Mouse (Mus musculus) stomach, postnatal 0 days (tissue): ENCODE results near the gene Rps12. TPM values are rescaled to one million over a fixed set of nuclear protein-coding genes. Genes with fewer than 3 reads are reported as not detected.

Experiments used
- ATAC-seq: fragments of 200-750 bp; cut with Nextera tagmentation; 2 replicates; pipeline ENCODE4 v1.8.0; 2017; ENCODE audit not compliant: low FRiP score, low TSS enrichment
- DNase-seq: peaks from one replicate; pipeline ENCODE4 v3.0.0-alpha.2; 2016; ENCODE audit warnings: low spot score
- H3K27ac ChIP-seq: fragments of 300-500 bp; sonication (generic); replicated peaks from 2 replicates; pipeline ENCODE4 v1.5.1; 2014; ENCODE audit warnings: mild to moderate bottlenecking, control low read depth
- H3K27me3 ChIP-seq: fragments of 300-500 bp; sonication (generic); 2 replicates; pipeline ENCODE4 v1.6.1; 2014; ENCODE audit warnings: low read length; ENCODE audit not compliant: control insufficient read depth, insufficient read depth
- H3K36me3 ChIP-seq: fragments of 300-500 bp; sonication (generic); 2 replicates; pipeline ENCODE4 v1.6.1; 2014; ENCODE audit warnings: low read length, mixed read lengths; ENCODE audit not compliant: control insufficient read depth, insufficient read depth
- H3K4me1 ChIP-seq: fragments of 300-500 bp; sonication (generic); replicated peaks from 2 replicates; pipeline ENCODE4 v1.6.1; 2014; ENCODE audit warnings: antibody characterized with exemption; ENCODE audit not compliant: control insufficient read depth, insufficient read depth
- H3K4me2 ChIP-seq: fragments of 300-500 bp; sonication (generic); replicated peaks from 2 replicates; pipeline ENCODE4 v1.6.1; 2014; ENCODE audit warnings: low read depth, mild to moderate bottlenecking, control low read depth, moderate library complexity
- H3K4me3 ChIP-seq: fragments of 300-500 bp; sonication (generic); 2 replicates; pipeline ENCODE4 v1.5.1; 2014; ENCODE audit warnings: low read depth, low read length, control low read depth
- H3K9ac ChIP-seq: fragments of 300-500 bp; sonication (generic); 2 replicates; pipeline ENCODE4 v1.6.1; 2014; ENCODE audit warnings: mild to moderate bottlenecking, low read length, control low read depth, mixed read lengths
- H3K9me3 ChIP-seq: fragments of 300-500 bp; sonication (generic); 2 replicates; pipeline ENCODE4 v1.6.1; 2016; ENCODE audit warnings: low read length; ENCODE audit not compliant: control insufficient read depth
- CTCF ChIP-seq: IDR thresholded peaks from 2 replicates; pipeline ENCODE4 v1.5.1; 2016; ENCODE audit warnings: antibody characterized with exemption, low read depth, mild to moderate bottlenecking, moderate library complexity
- EP300 ChIP-seq: optimal IDR thresholded peaks from 2 replicates; pipeline ENCODE3; 2016; ENCODE audit warnings: antibody characterized with exemption
- WGBS: fragments of 180-500 bp; shearing (Covaris S2); extraction: QIAGEN DNeasy Blood & Tissue Kit; methylation state at CpG from one replicate; pipeline ENCODE4 v1.1.7; 2014; 5-methylcytosine and 5-hydroxymethylcytosine counted together
- polyA plus RNA-seq: library from polyadenylated mRNA; unstranded; fragments of >200 nt; fragmentation: Nextera tagmentation; extraction: Ambion mirVana; gene quantifications from 2 replicates; pipeline ENCODE4 v1.2.1, GENCODE M21; 2015

Gene Rps12
- polyA plus RNA-seq, 1 experiment from 2014 or later, result 215 TPM

DNA sequence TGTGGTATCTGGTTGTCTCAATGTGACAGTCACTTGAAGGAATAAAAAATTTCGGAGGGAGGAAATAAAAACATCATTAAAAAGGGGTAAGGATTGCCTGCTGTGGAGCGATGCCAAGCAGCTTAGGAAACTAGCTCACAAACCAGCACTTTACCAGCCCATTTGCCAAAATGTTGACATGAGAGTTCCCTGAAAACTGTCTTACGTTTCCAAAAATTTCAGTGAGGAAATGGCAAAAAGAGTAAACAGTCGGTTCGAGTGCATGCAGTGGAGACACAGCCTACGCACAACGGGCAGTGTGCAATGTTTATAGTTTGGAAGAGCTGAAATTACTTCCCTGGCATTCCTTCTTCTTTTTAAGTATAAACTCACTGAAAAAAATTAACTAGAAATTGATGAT is 32.9 kb downstream of the Rps12 start:
- no peaks in the 10 kb centered on the region for H3K9me3 ChIP-seq
- ATAC-seq (no peak), DNase-seq (no peak)
- H3K9ac ChIP-seq, result no peak overlapping the region
- WGBS, result 41% methylated on average over 7 of the region's 7 CpGs
- no peak overlapping the region for H3K4me2 ChIP-seq
- H3K4me1 ChIP-seq, result no peaks in the 10 kb centered on the region
- TF ChIP-seq CTCF (no peak), EP300 (no peak)
- H3K27ac ChIP-seq, result no peak overlapping the region
- H3K4me3 ChIP-seq, result no peak overlapping the region
- H3K27me3 ChIP-seq, result no peaks in the 10 kb centered on the region
- no peaks in the 10 kb centered on the region for H3K36me3 ChIP-seq

Other genes with a start within 250 kb of the Rps12 start
- gene Slc18b1, start 9.7 kb upstream of the Rps12 start, polyA plus RNA-seq, result 9.2 and 9.4 TPM in 2 replicates
- 0.46 and 0.57 TPM in 2 replicates for gene Vnn3, start 64.2 kb upstream of the Rps12 start, polyA plus RNA-seq
- gene Vnn1, start 107.4 kb upstream of the Rps12 start, polyA plus RNA-seq, result 2.3 and 3.0 TPM in 2 replicates
- gene Taar1, start 133.1 kb upstream of the Rps12 start, polyA plus RNA-seq, result not detected in 2 replicates
- not detected in 2 replicates for gene Taar2, start 151.3 kb upstream of the Rps12 start, polyA plus RNA-seq
- gene Taar3, start 162.3 kb upstream of the Rps12 start, polyA plus RNA-seq, result not detected in 2 replicates
- 0.10 TPM in 1 of 2 replicates, not detected in the other for gene Taar4, start 173.2 kb upstream of the Rps12 start, polyA plus RNA-seq
- not detected in 2 replicates for gene Taar5, start 183.4 kb upstream of the Rps12 start, polyA plus RNA-seq
- gene Taar6, start 198.4 kb upstream of the Rps12 start, polyA plus RNA-seq, result not detected in 2 replicates
- not detected in 2 replicates for gene Taar7a, start 206.2 kb upstream of the Rps12 start, polyA plus RNA-seq
- gene Taar7b, start 212.7 kb upstream of the Rps12 start, polyA plus RNA-seq, result not detected in 2 replicates
- not detected in 2 replicates for gene Taar7d, start 239.9 kb upstream of the Rps12 start, polyA plus RNA-seq